Mouse (Mus musculus) cerebellum, adult 2 months (tissue): ENCODE measurements around the gene Phf21b.

Experiments
- CTCF ChIP-seq: fragments of 200-500 bp; IDR thresholded peaks from 2 replicates; pipeline ENCODE4 v1.5.1; 2011; ENCODE audit warnings: low read depth, mild to moderate bottlenecking, control low read depth, low read length, moderate library complexity, borderline replicate concordance; ENCODE audit not compliant: insufficient read depth
- POLR2A ChIP-seq: fragments of 200-500 bp; IDR thresholded peaks from 2 replicates; pipeline ENCODE4 v1.6.1; 2011; ENCODE audit warnings: low read length, control low read depth, borderline replicate concordance; ENCODE audit not compliant: insufficient read depth

GRCm38 (mm10) chr15:84775421-84776174 lies 80.3 kb downstream of the Phf21b start:
- TF ChIP-seq POLR2A (no peak), CTCF (no peak)
